Mouse (Mus musculus): ENCODE measurements around the gene Yars. TPM values are rescaled to one million over a fixed set of nuclear protein-coding genes. Genes with fewer than 3 reads are reported as not detected.

Gene Yars
- total RNA-seq, 2 experiments from 2014 or later, result 9.4 to 20.0 TPM

DNA sequence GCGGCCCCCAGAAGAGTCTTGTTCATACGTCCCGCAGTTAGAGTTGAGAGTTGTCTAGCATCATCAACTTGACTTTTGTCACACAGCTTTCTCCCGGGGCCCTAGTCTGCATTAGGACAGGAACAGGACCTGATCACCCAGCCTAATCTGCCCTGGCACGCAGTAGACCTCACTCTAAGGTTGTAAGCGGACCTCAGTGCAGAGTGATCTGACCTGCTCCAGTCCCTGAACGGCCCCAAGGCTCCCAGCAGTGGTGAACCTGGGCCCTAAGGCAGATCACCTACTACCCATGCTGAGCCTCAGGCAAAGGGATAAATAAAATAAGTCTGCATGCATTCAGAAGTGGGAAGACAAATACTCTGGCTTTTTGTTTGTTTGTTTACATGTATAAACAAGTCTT lies 59.7 kb downstream of the Yars start:
- no peak for ATAC-seq (ENCODE audit: poor library complexity, severe bottlenecking)

DNA sequence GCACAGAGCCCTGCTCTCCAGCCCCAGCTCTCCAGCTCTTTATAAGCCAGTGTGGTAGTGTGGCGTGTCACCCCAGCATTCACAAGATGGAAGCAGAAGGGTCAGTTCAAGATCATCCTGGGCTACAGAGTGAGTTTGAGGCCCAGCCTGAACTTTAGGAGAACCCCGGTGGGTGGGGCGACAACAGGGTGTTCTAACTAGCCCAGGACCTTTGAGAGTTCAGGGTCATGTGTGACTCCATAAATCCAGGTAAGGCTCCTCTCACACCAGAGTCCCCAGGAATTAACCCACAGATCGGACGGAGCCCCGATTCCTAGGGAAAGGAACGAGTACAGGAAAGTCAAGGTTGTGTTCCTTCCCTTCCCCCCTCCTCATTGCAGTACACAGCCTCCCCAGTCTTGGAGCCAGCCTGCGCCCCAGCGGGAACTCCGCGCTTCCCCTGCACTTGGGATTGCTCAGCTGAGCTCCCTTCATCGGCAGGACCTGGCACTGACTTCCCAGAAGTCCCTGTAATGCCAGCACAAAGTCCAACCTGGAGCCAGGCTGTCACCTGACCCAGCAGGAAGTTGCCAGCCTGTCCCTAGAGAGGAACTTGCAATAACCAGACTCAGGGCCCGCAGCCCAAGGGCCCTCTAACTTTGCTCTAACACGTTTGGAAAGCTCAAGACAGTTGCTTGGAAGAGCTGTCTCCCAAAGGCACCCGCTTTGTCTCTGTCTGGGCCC lies 61.4 kb downstream of the Yars start:
- ATAC-seq (ENCODE audit: poor library complexity, severe bottlenecking), result peak; percentile 31; the same call in 1 of the 2 replicates

DNA sequence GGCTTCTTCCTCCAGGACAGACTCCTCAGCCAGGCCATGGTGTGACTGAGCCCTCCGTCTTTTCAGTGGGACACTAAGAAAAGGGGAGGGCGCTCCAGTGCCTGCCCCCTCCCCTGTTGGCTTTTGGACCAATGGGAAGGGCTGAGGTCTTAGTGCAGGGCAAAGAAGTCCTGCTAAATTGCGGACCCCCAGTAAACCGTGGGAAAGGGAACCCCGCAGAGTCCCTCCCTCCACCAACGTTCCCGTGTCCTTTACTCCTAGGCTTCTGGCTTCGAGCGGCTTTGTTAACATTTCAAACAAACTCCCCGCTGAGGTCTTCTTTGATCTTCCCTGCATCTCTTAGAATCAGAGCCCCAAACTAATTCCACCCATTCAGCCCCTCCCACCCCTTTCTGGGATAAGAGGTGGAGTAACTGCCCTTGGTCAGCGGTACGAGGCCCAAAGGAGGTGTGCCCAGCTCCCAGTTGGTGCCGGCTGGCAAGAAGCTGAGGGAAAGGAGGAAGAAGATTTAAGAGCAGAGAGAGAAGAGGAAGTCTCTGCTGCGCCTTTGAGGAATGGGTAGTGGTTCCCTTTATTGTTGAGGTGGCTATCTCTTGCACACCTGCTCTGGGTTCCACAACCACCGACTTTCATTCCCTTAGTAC lies 62.0 kb downstream of the Yars start:
- peak; percentile 88 for ATAC-seq (ENCODE audit: poor library complexity, severe bottlenecking)

DNA sequence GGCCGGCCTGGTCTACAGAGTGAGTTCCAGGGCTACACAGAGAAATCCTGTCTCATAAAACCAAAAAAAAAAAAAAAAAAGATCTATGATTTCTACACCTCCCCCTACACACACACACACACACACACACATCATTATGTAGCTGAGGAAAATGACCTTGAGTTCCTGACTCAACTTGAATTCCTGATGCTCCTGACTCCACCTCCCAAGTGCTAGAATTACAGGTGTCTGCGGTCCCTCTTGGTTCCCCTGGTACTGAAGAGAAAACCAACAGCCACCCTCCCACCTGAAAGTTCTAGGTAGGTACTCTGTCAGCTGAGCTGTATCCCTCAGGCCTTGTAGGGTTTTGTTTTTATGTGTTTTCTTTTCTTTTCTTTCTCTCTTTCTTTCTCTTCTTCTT lies 62.9 kb downstream of the Yars start:
- ATAC-seq (ENCODE audit: poor library complexity, severe bottlenecking), result no peak

DNA sequence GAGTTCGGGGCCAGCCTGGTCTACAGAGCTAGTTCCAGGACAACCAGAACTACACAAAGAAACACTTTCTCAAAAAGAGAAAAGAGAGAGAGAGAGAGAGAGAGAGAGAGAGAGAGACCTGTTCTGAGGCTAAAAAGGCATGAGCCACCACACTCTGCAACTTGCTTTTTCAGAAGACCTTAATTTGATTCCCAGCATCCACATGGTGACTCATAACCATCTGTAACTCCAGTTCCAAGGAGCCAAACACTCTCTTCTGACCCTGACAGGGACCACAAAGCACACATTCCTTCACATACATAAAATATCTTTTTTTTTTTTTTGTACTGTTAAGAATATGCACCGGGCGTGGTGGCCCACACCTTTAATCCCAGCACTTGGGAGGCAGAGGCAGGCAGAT lies 65.0 kb downstream of the Yars start:
- no peak for ATAC-seq (ENCODE audit: poor library complexity, severe bottlenecking)

DNA sequence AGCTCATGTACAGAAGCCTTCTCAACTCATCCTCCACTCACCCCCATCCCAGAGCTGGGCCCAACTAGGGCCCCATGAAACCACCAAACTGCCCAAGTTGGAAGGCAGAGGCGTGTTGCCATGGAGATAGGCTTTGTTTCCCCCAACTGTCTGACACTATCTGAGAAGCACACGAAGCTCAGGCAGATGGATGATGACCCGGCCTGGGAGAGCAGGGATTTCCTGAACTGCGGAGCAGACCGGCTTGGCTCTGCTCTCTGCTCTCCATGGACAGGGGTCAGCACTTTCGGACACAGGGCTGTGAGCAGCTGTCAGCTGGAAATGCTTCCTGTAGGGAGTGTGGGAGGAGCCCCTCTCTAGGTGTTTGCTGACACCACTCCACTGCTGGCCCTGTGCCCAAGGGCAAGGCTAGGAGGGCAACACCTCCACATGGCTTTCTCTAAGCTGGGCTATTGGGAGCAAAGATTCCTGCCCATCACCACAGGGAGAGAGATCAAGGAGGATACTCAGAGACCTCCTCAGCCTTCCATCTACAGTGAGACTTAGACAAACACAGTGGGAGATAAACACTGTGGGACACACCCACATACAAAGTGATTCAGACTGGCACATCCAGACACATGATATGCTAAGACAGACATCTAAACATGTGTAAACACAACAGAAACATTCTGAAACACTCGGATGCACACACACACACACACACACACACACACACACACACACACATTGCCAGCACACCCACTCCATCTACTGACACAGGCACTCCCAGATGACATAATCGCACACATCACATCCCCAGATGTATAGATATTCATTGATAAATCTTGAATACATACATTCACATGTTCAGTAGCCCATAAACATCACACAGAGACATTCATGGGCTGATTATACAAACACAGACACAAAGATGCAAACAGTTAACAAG lies 67.2 kb downstream of the Yars start:
- no peak for ATAC-seq (ENCODE audit: poor library complexity, severe bottlenecking)

DNA sequence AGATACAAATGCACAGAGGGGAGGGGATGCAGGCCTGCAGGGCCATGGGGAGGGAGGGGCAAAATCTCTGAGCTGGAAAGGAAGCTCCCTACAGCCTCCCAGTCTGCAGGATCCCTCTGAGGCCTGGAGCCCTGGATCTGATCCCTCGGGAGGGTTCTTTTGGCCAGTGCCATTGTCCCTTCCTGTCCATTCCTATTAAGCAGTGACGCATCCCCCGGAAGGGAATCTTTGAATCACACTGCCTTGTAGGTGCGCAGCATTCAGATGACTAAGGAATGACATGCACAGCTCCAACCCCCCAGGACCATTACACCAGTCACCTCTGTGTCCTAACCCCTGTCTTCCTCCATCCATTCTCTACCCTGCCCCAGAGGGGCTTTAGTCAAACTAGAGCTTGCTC lies 69.5 kb downstream of the Yars start:
- no peak for ATAC-seq (ENCODE audit: poor library complexity, severe bottlenecking)

DNA sequence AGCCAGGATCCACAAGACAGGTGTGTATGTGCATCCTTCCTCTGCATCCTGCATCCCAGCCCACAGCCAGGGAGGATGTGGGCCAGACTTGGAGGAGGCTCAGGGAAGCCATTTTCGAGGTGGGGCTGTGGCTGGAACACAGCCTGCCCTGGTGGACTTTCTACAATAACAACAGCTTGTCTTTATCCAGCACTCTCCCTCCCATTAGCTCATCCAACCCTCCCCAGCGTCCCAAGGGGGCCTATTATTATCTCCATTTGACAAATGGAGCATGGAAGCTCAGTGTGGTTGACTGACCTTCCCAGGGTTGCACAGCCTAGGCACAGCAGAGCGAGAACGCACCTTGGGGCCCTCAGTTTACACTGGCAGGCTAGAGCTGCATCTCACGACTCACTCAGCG lies 71.1 kb downstream of the Yars start:
- no peak for ATAC-seq (ENCODE audit: poor library complexity, severe bottlenecking)

DNA sequence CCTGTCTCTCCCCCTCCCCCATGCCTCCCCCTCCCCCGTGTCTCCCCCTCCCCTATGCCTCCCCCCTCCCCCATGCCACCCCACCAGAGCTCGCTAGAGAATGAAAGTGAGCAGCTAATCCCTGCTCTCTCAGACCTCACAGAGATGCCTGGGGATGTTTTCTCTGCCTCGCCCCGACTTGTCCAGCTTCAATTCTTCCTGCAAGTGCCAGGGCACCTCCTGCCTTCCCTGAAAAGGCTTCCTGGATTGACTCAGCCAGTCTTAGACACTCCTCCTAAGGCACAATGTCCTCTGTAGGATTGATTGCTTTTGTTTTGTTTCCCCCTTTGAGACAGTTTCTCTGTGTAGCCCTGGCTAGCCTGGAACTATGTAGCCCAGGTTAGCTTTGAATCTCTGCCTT lies 71.6 kb downstream of the Yars start, which contains the start of gene C77080:
Gene C77080, minus strand, starts transcription at position 209 of the 400 bp plus-strand sequence.
- no peak for ATAC-seq (ENCODE audit: poor library complexity, severe bottlenecking)

DNA sequence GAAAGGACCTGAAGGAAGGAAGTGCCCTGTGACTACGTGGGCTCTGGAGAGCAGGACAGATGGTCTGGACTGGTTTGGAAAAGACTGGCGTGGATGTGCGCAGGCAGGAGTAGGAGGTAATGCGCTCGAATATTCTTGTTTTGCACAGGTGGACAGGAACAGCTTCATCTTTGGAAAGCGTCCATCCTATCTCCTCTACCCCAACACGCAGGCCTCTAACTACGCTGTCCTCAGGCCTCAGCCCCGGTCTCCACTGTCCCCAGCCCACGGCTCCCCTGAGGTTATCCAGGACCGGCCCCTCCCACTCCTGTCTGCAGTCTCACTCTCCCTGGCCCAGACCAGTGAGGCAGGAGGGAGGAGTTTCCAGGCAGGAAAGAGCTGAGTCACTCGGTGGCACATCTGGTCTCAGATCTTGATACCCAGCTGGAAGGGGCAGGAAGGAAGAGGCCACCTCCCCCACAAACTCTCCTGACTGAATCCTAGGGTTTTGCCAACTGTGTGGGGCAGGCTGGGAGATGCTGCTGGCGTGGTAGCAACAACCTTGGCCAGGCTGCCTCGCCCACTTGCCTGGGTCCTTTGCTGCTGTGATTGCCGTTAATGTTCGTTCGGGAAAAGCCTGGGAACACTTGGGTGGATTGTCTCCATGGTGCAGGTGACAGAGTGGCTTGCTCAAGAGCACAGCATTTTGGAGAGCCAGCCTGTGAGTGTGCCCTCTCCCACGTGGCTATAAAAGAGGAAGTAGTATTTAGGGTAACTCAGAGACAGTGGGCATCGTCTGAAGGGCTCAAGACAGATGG lies 73.9 kb downstream of the Yars start:
- ATAC-seq (ENCODE audit: poor library complexity, severe bottlenecking), result peak; percentile 87

DNA sequence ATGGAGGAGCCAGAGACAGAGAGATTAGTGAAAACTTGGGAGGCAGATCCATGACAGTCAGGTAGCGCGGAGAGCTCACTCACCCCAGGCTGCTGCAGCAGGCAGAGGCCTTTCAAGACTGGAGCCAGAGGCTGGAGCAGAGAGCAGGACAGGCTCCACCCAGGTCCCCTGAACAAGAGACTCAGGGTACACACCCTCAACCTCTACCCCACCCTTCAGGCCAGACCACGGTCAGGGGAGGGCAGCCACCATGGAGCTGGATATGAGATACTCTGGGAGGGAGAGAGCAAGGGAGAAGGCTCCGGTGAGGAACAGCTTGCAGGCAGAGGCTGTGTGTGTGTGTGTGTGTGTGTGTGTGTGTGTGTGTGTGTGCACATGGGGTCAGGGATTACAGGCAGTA lies 76.6 kb downstream of the Yars start:
- ATAC-seq (ENCODE audit: poor library complexity, severe bottlenecking), result no peak

DNA sequence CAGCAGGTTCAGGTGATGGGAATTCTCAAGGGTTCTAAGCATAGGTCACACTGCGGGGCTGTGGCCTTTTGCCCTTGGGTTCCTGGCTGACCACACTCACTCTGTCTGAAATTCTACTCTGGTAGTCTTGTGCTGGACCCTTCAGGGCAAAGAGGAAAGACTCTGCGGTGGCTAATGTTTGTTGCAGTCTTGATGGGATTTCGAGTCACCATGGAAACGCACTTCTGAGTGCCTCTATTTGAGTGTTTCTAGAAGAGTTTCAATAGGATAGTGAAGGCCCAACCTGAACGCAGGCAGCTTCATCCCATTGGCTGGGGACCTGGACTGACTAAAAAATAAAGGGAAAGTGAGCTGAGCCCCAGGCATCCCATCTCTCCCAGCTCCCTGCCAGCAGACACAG lies 77.3 kb downstream of the Yars start:
- no peak for ATAC-seq (ENCODE audit: poor library complexity, severe bottlenecking)

DNA sequence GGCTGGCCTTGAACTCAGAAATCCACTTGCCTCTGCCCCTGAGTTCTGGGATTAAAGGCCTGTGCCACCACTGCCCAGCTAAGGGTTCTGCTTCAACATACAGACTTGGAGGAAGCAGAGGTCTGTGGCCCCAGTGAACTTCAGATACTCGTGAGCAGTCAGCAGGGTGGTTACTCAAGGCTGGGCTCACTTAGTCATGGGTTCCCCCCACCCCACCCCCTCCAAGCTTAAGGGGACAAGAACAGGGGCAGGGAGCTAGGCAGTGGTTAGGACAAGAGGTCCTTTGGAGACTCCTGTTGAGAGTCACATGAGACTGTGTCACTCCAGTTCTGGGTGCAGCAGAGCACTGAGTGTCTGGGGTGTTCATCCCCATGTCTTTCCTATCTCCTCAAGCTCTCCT lies 79.1 kb downstream of the Yars start:
- ATAC-seq (ENCODE audit: poor library complexity, severe bottlenecking), result no peak

Other genes starting within 250 kb of the Yars start
- gene Azin2, start 227.3 kb upstream of the Yars start, total RNA-seq (2015), result 0.25 and 0.38 TPM in 2 replicates
- 0.29 and 1.5 TPM in 2 replicates for gene Azin2, start 227.3 kb upstream of the Yars start, total RNA-seq (2017)
- 41.2 and 48.0 TPM in 2 replicates for gene Ak2, start 197.8 kb upstream of the Yars start, total RNA-seq (2015)
- 69.0 and 71.2 TPM in 2 replicates for gene Ak2, start 197.8 kb upstream of the Yars start, total RNA-seq (2017)
- 20.2 and 24.2 TPM in 2 replicates for gene Rnf19b, start 131.5 kb upstream of the Yars start, total RNA-seq (2015)
- 52.8 and 56.8 TPM in 2 replicates for gene Rnf19b, start 131.5 kb upstream of the Yars start, total RNA-seq (2017)
- gene Tmem54, start 84.2 kb upstream of the Yars start, total RNA-seq (2015), result not detected in 2 replicates
- not detected in 2 replicates for gene Tmem54, start 84.2 kb upstream of the Yars start, total RNA-seq (2017)
- gene Hpca, start 67.7 kb upstream of the Yars start, total RNA-seq (2015), result not detected in 2 replicates
- gene Hpca, start 67.7 kb upstream of the Yars start, total RNA-seq (2017), result not detected in 2 replicates
- gene Fndc5, start 52.8 kb upstream of the Yars start, total RNA-seq (2015), result 0.07 TPM in 2 replicates
- gene Fndc5, start 52.8 kb upstream of the Yars start, total RNA-seq (2017), result not detected in 2 replicates
- gene S100pbp, start within 50 bp of the Yars start, total RNA-seq (2015), result 28.3 and 37.5 TPM in 2 replicates
- 14.1 and 22.2 TPM in 2 replicates for gene S100pbp, start within 50 bp of the Yars start, total RNA-seq (2017)
- gene C77080, start 71.6 kb downstream of the Yars start, total RNA-seq (2015), result not detected in 2 replicates
- not detected in 2 replicates for gene C77080, start 71.6 kb downstream of the Yars start, total RNA-seq (2017)
- gene Sync, start 97.9 kb downstream of the Yars start, total RNA-seq (2015), result not detected in 2 replicates
- gene Sync, start 97.9 kb downstream of the Yars start, total RNA-seq (2017), result 1.3 TPM in 1 of 2 replicates, not detected in the other
- 174 and 182 TPM in 2 replicates for gene Rbbp4, start 145.6 kb downstream of the Yars start, total RNA-seq (2015)
- gene Rbbp4, start 145.6 kb downstream of the Yars start, total RNA-seq (2017), result 86.5 and 88.9 TPM in 2 replicates
- 60.9 and 69.8 TPM in 2 replicates for gene Zbtb8os, start 145.9 kb downstream of the Yars start, total RNA-seq (2015)
- gene Zbtb8os, start 145.9 kb downstream of the Yars start, total RNA-seq (2017), result 79.7 and 84.8 TPM in 2 replicates
- gene Zbtb8a, start 188.4 kb downstream of the Yars start, total RNA-seq (2015), result 3.0 and 3.3 TPM in 2 replicates
- 9.3 and 9.4 TPM in 2 replicates for gene Zbtb8a, start 188.4 kb downstream of the Yars start, total RNA-seq (2017)